Mouse (Mus musculus): ENCODE data around the gene Zfhx2.
"Not testable (repeated sequence)": the region's sequence is repeated elsewhere in the genome, so short reads cannot be mapped to it uniquely, and the experiment has no call there.

Gene Zfhx2

DNA sequence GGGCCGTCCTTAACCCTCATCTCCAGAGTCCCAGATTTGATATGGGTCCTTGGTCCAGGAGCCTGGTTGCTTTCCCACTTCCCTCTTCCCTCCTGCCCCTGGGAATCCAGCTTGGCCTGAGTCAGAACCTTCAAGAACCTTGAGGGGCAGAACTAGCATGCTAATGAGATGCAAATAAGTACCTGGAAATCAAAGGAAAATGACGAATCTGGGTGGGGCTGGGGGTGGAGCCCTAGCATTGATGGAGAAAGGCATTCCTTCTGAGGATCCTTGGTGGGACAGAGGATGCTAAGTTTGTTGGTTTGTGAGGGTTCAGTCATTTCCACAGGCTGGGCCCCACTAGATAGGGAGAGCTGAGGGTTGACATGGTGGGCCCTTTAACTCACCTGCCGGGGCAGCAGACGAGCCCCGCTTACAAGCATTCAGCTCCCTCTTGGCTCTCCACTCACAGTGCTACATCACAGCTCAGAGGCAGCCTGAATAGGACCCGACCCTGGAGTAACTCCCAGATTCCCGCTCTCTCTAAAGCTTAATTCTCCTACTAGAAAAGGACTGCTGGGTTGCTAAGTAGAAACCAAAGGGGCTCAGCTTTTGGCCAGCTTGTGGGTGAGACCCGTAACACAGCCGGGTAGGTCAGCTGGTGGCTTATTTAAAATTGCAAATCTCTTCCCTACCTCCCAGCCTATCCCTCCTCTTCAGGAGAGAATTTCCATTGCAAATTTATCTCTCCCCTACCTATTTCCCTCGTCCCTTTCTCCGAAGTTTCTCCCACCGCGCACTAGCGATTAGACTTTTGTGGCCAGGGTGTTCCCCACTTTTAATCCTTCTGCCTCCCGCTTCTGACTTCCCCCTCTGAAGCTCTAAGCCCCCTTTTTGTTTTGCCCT is 14.4 kb downstream of the Zfhx2 start:
- no peak for DNase-seq

DNA sequence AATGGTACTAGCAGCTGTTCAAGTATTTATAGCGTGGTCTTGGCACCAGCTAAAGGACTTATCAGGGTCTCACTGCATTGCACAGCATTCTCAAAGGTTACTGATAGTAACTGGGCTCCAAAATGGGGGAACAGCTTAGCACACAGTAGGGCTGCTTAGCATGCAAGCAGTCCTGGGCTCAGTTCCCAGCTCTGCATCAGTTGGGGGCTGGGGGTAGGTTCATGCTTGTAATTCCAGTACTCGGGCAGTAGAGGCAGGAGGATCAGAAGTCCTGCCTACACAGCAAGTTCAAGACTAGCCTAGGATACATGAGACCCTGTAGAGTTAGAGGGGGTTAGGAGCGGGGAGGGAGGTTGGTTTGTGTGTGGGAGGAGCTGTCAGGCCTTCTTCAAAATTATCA is 15.2 kb downstream of the Zfhx2 start:
- no peak for DNase-seq

DNA sequence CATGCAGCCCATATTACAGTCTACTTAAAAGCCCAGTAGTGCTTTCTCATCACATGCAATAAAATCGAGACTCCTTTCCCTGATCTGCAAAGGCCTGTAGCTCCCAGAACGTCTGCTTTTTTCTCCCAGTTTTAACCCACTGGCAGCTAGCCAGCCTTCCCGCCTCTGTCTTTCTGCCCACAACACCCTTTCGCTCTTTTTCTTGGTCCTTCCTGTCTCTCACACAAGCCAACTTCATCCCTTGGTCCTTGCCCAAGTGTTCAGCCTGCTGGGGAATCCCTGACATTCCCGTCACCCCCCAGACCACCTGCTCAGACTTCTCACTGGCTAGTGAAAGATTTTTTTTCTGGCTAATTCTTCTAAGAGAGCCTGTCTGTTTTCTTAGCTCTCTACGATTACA is 15.9 kb downstream of the Zfhx2 start:
- peak; percentile 46 to 49 for DNase-seq

DNA sequence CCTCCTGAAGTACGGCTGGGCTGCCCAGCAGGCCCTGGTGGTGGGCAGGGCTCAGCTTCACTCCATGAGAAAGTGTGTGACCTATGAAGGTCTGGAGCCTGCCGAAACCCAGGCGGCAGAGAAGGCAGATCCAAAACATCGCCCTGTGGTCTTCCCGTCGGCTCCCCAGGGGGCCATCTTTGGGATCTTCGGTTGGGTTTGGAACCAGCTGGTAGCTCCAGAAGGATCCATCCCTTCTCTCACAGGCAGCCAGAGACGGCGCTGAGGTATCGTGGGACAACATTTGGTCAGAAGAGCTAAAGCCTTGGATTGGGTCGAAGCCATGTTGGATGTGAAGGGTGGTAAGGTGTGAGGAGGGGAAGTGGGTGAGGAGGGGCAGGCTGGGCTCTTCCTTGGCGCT is 17.7 kb downstream of the Zfhx2 start:
- no peak for DNase-seq

DNA sequence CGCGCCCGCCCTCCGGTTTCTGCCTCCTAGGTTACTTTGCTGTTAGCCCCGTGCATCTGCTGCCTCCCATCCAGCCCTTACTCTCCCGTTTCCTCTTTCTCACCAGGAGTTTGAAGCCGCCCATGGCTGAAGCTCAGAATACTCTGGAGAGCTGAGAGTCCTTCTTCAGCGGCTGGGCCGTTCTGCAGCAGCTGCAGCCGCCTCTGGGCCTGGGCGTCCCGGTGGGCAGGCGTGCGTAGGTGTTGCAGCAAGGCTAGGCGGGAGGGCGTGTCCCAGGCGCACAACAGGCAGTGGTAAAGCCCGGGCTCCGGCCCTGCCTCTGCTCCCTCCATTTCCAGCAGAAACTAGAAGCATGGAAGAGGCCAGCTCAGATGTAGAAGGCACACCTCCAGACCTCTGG is 20.4 kb downstream of the Zfhx2 start:
- peak; percentile 45 to 63 for DNase-seq

DNA sequence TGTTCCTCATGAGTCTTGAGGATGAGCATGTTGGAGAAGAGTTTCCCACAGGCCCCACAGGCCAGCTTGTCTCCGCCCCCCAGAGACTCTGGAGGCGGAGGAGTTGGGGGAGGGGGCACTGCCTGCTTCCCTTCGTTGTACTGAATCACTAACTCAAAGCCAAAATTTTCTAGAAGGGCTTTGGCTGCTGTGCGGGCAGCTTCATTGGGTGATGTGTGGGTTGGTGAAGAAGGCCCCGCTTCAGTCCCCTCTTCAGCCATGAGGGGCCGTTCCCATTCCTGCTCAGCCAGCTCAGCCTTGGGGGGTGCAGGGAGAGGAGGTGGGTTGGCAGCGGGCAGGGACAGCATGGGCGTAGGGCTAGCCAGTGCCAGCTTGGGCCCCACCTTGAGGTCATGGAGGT is 26.1 kb downstream of the Zfhx2 start:
- no peak for DNase-seq

- no peak for DNase-seq
These were observed 26.7 kb downstream of the Zfhx2 start for GRCm38 (mm10) chr14:55065391-55065790.

DNA sequence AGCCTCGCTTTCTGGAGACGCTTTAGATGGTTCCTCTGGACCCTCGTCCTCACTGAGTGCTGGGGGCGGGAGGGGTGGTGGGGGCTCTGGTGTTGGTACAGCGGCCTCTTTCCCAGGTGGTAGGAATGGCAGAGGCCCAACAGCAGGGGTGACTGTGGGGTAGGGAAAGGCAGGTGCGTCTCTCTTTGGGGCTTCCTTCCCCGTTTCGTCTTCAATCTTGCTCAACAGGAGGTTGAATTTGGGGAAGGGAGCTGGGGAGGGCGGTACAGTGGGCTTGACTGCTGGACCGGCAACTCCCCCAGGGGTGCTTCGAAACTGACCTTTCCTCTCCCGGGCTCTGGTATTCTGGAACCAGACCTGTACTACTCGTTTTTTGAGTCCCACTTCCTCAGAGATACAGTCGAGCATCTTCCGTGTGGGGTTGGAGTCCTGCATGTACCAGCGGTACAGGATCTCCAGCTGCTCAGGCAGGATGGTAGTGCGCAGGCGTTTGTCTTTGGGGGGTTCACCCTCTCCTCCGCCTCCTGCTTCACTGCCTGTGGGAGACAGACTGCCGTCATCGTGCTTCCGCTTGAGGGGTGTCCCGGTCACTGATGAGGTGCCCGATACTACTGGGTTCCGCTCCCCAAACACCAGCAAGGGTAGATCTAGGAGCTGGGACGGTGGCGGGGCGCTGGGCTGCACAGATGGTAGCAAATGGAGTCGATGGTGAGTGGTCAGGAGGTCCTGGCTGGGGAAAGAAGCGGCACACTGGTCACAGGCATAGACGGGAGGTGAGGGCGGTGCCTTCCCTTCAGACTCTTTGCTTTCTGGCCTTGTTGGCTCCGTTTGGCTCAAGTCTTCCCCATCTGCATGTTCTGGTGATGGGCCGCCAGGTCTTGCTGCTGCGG is 27.4 kb downstream of the Zfhx2 start:
- DNase-seq = no peak

- DNase-seq = no peak
These were observed 28.3 kb downstream of the Zfhx2 start for GRCm38 (mm10) chr14:55063581-55064381.

DNA sequence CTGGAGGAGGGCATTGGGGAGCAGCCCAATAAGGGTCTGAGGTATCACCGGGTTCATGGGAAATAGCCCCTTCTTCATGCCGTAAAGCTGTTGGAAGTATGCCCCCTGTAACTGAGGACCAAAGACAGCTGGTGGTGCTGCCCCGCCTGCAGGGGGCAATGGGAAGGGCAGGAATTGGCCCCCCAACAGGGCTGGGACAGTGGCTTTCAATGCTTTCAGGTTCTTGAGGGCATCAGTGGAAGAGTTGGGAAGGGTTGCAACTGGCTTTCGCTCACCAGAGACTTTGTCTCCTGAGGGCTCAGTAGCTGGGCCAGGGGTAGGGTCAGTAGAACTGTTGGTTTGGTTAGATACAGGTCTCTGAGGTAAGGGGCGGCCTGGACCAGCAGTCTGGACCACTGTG is 29.0 kb downstream of the Zfhx2 start:
- DNase-seq = no peak

GRCm38 (mm10) chr14:55062626-55063025 is 29.5 kb downstream of the Zfhx2 start:
- DNase-seq = peak; percentile 52 to 62

DNA sequence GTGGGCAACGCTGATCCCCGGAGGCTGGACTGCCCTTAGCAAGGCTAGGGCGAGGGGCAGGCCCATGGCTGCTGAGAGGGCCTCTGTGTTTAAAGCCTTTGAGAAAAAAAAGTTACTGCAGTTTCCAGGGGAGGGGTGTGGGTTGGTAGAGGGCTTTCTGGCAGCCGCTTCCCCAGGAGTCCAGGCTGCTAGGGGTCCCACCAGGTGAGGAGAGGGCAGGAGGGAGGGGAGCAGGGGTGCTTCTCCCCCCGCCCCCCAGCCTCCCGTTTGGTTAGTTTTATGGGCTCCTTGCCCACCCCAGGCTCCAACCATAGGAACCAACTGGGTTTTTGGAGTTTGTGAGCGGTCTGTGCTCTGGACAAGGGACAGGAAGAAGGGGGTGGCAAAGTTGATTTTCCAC is 30.3 kb downstream of the Zfhx2 start:
- no peak for DNase-seq

DNA sequence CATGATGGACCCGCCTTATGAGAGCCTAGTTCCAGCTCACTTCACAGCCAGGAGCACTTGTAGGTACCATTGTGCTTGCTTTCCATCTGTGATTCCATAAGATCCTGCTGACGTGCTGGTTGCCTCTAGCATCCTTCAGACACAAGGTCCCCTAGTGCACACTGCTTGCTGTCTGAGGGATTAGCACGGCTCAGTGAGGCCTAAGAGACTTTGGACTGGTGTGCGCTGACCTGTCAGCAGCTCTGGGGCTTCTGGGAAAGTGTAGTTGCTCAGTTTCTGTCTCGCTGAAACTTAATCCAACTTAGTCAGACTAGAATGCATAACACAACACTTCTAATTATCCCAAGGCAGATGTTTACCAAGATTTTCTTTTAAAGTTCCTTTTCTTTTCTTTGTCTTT is 32.2 kb downstream of the Zfhx2 start:
- DNase-seq = peak in 1 of 2 experiments; percentile 43

- no peak for DNase-seq
These were observed 33.1 kb downstream of the Zfhx2 start for GRCm38 (mm10) chr14:55059009-55059408.

- peak in 1 of 2 experiments; percentile 17 for DNase-seq
These were observed 36.8 kb downstream of the Zfhx2 start for GRCm38 (mm10) chr14:55055167-55055834.

DNA sequence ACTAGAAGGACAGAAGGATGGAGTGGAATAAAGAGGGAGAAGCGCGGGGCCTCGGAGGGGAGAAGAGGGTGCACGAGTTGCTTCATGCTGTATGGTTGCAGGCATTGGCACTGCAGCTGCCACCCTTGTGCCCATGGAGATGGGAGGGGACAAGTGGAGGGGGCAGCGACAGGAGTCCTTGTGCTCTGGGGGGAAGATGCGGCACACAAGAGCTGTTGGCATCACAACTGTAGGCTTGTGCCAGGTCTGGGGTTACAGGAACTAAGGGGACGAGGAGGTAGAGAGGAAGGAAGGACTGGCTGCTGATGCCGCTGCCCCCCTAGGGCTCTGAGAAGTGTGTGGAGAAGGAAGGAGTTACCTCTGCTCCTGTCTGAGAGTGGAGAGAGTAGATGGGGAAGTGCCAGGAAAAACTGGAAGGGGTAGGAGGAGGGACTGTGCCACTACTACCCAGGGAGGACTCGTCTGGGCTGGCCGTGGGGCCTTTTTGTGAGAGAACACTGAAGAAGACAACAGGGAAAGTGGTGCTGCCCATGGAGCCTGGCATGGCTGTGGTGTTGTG is 37.9 kb downstream of the Zfhx2 start:
- DNase-seq = no peak

DNA sequence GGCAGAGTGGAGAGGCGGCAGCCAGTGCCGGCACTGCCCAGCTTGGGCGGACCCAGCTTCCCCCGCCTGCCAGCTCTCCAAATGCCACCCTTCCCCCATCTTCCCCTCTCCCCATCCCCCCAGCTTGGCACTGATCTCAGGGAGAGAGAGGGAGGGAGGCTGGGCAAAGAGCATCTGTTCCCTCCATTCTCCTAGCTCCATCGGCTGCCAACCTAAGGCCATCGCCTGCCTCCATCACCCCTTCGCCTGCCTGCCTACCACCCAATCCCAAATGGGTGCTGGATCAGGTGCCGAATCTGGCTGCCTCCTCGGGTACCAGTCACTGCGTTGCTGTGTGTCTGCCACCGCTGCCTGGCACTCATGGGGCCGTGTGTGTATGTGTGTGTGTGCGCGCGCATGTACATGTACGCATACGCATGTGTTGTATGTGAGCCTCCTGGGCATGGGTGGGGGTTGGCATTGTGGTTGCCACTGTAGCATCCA is 38.4 kb downstream of the Zfhx2 start:
- DNase-seq = no peak

DNA sequence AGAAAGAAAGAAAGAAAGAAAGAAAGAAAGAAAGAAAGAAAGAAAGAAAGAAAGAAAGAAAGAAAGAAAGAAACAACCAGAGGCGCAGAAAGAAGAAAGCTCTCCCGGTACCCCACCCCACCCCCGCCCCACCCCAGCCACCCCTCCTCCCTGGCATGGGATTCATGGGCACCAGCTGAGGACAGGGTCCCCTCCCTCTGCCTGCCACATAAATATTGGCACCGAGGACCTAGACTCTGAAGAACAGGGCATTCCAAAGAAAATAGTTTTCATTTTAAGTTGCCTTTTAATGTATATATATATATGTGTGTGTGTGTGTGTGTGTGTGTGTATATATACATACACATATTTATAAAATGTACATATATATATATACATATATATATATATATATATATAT is 39.1 kb downstream of the Zfhx2 start:
- no peak for DNase-seq

DNA sequence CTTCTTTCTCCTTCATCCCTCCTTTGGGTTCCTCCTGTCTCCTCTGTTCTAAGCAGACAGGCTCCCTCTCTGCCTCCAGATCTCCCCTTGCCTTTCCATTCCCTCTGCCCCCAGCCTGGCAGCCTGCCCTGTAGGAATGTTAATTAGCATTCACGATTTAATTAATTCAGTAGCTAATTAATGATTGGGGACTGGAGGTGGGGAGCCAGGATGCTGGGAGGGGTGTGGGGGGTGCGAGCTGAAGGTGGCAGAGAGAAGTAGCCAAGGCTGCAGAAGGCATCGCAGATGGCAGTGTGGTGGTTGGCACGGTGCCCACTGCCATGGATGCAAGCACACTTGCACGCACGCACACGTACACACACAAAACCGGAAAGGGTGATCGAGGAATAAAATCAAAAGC is 39.6 kb downstream of the Zfhx2 start:
- DNase-seq = peak; percentile 59 to 70

- no peak for DNase-seq
These were observed 44.1 kb downstream of the Zfhx2 start for GRCm38 (mm10) chr14:55047971-55048531.

DNA sequence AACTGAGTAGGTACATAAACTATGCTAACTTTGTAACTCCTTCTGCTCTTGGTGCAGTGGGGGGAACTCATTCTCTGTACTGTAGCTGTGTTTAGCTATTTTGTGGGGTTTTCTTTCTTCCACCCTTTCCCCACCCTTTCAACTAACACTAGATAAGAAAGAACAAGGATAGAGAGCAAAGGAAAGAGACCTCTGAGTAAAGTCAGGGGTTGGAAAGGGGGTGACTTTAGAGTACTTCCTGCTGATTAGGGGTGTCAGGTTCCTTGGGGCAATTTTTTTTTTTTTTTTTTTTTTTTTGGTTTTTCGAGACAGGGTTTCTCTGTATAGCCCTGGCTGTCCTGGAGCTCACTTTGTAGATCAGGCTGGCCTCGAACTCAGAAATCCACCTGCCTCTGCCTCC is 48.4 kb downstream of the Zfhx2 start:
- DNase-seq = not testable (repeated sequence)

Data from kidney, postnatal 4 days (tissue).